Mouse (Mus musculus) erythroblast, embryonic 14.5 days (primary cell): ENCODE measurements around the gene Krt71.

Source experiments
- GATA1 ChIP-seq: IDR thresholded peaks from 2 replicates; pipeline ENCODE4 v1.6.1; 2012; ENCODE audit warnings: low read length, inconsistent platforms, mixed read lengths
- TAL1 ChIP-seq: IDR thresholded peaks from 3 replicates; pipeline ENCODE4 v1.6.1; 2012; ENCODE audit warnings: low read length, inconsistent platforms, mixed read lengths

DNA sequence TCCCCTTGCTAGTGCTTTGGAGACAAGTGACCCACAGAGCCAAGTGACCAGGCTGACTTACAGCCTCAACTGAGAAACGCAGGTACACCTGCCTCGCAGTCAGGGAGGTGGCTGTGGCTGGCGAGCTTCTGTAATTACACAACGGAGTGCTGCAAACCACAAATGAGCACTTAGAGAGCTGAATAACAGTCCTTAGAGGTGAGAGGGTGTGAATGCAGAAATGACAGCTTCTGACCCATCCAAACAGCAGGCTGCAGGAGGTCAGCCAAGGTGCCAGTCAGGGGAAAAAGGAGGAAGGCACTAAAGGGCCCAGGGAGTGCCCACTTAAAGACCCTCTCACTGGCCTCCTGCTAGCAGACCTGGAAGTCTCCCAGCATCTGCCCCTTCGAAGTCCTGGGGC, 18.2 kb downstream of the Krt71 start:
- no peak for TF ChIP-seq TAL1
- no peak for TF ChIP-seq GATA1
